Mouse (Mus musculus) T-cell, adult 2 months (primary cell): ENCODE results near the gene Ifngr2.

Experiments
- DNase-seq: peaks from one replicate; pipeline ENCODE4 v3.0.0; 2022; ENCODE audit warnings: low spot score

Ifngr2 gene

GRCm38 (mm10) chr16:91609501-91610245, 62.8 kb downstream of the Ifngr2 start:
- DNase-seq, result no peak

- no peak for DNase-seq
Measured at GRCm38 (mm10) chr16:91611248-91611647, 64.4 kb downstream of the Ifngr2 start.

GRCm38 (mm10) chr16:91612525-91612924, 65.7 kb downstream of the Ifngr2 start:
- no peak for DNase-seq

GRCm38 (mm10) chr16:91614552-91614951, 67.7 kb downstream of the Ifngr2 start:
- DNase-seq, result no peak
